Mouse (Mus musculus) hindbrain, embryonic 15.5 days (tissue): ENCODE results near the gene Amt. TPM values are rescaled to one million over a fixed set of nuclear protein-coding genes. Genes with fewer than 3 reads are reported as not detected.
"Not testable (repeated sequence)": the region's sequence is repeated elsewhere in the genome, so short reads cannot be mapped to it uniquely, and the experiment has no call there.

Experiments used
- ATAC-seq: fragments of 200-750 bp; cut with Nextera tagmentation; 2 replicates; pipeline ENCODE4 v1.8.0; 2017; ENCODE audit warnings: low read depth, moderate number of reproducible peaks, moderate TSS enrichment; ENCODE audit not compliant: low FRiP score
- H3K27ac ChIP-seq: fragments of 300-500 bp; sonication (generic); replicated peaks from 2 replicates; pipeline ENCODE4 v1.5.1; 2015; ENCODE audit warnings: mild to moderate bottlenecking, inconsistent platforms
- H3K27me3 ChIP-seq: fragments of 300-500 bp; sonication (generic); 2 replicates; pipeline ENCODE4 v1.6.1; 2015; ENCODE audit warnings: control low read depth, inconsistent platforms
- H3K36me3 ChIP-seq: fragments of 300-500 bp; sonication (generic); 2 replicates; pipeline ENCODE4 v1.6.1; 2015; ENCODE audit warnings: control low read depth, inconsistent platforms
- H3K4me1 ChIP-seq: fragments of 300-500 bp; sonication (generic); replicated peaks from 2 replicates; pipeline ENCODE4 v1.6.1; 2015; ENCODE audit warnings: control low read depth, inconsistent platforms
- H3K4me2 ChIP-seq: fragments of 300-500 bp; sonication (generic); 2 replicates; pipeline ENCODE4 v1.6.1; 2015; ENCODE audit warnings: moderate library complexity, mild to moderate bottlenecking, inconsistent platforms
- H3K4me3 ChIP-seq: fragments of 300-500 bp; sonication (generic); 2 replicates; pipeline ENCODE4 v1.5.1; 2015; ENCODE audit warnings: mild to moderate bottlenecking, inconsistent platforms
- H3K9ac ChIP-seq: fragments of 300-500 bp; sonication (generic); 2 replicates; pipeline ENCODE4 v1.6.1; 2015; ENCODE audit warnings: inconsistent platforms
- H3K9me3 ChIP-seq: fragments of 300-500 bp; sonication (generic); 2 replicates; pipeline ENCODE4 v1.6.1; 2016; ENCODE audit warnings: control low read depth, inconsistent platforms
- WGBS: fragments of 180-500 bp; shearing (Covaris S2); methylation state at CpG from one replicate; pipeline ENCODE4 v1.1.7; 2015; 5-methylcytosine and 5-hydroxymethylcytosine counted together
- polyA plus RNA-seq: library from polyadenylated mRNA; unstranded; fragments of >200 nt; fragmentation: Nextera tagmentation; extraction: Ambion mirVana; gene quantifications from 2 replicates; pipeline ENCODE4 v1.2.1, GENCODE M21; 2015

Gene Amt
- polyA plus RNA-seq, 1 experiment from 2014 or later, result 28.3 TPM

- no peak overlapping the region for H3K27ac ChIP-seq
- ATAC-seq, result no peak
- H3K9ac ChIP-seq, result no peak overlapping the region
- no peak overlapping the region for H3K4me3 ChIP-seq
- 77% methylated on average over 7 of the region's 7 CpGs for WGBS
- H3K4me1 ChIP-seq, result peaks cover 8% of the 10 kb centered on the region
- H3K9me3 ChIP-seq, result no peaks in the 10 kb centered on the region
- no peaks in the 10 kb centered on the region for H3K27me3 ChIP-seq
- no peaks in the 10 kb centered on the region for H3K36me3 ChIP-seq
- H3K4me2 ChIP-seq, result no peak overlapping the region
Measured at GRCm38 (mm10) chr9:108267691-108268090, 29.0 kb upstream of the Amt start.

- H3K36me3 ChIP-seq, ATAC-seq, H3K9me3 ChIP-seq, H3K4me3 ChIP-seq, H3K4me2 ChIP-seq, H3K27me3 ChIP-seq, H3K27ac ChIP-seq, H3K9ac ChIP-seq, H3K4me1 ChIP-seq: not testable (repeated sequence)
- 88% methylated on average over 6 of the region's 7 CpGs for WGBS
Measured at GRCm38 (mm10) chr9:108268701-108269100, 28.0 kb upstream of the Amt start.

GRCm38 (mm10) chr9:108271941-108272340, 24.7 kb upstream of the Amt start:
- Histone ChIP-seq H3K9me3 (no peaks in the 10 kb centered on the region), H3K4me3 (no peak overlapping the region), H3K27me3 (no peaks in the 10 kb centered on the region), H3K4me1 (no peaks in the 10 kb centered on the region), H3K4me2 (no peak overlapping the region), H3K9ac (no peak overlapping the region), H3K27ac (no peak overlapping the region), H3K36me3 (no peaks in the 10 kb centered on the region)
- ATAC-seq, result no peak
- 48% methylated on average over 2 of the region's 2 CpGs for WGBS

- Histone ChIP-seq H3K4me2 (no peak overlapping the region), H3K9me3 (no peaks in the 10 kb centered on the region), H3K36me3 (no peaks in the 10 kb centered on the region), H3K4me1 (no peaks in the 10 kb centered on the region), H3K9ac (no peak overlapping the region), H3K4me3 (no peak overlapping the region), H3K27ac (no peak overlapping the region), H3K27me3 (no peaks in the 10 kb centered on the region)
- ATAC-seq, result no peak
- WGBS, result 76% methylated on average over 5 of the region's 5 CpGs
Measured at GRCm38 (mm10) chr9:108272691-108273090, 24.0 kb upstream of the Amt start.

GRCm38 (mm10) chr9:108273485-108273884, 23.2 kb upstream of the Amt start:
- Histone ChIP-seq H3K27ac (no peak overlapping the region), H3K36me3 (no peaks in the 10 kb centered on the region), H3K4me3 (no peak overlapping the region), H3K27me3 (no peaks in the 10 kb centered on the region), H3K4me2 (no peak overlapping the region), H3K9ac (no peak overlapping the region), H3K9me3 (no peaks in the 10 kb centered on the region), H3K4me1 (no peaks in the 10 kb centered on the region)
- ATAC-seq, result no peak
- WGBS, result 72% methylated on average over 4 of the region's 4 CpGs

GRCm38 (mm10) chr9:108274476-108275330, 21.9 kb upstream of the Amt start:
- Histone ChIP-seq H3K4me2 (no peak overlapping the region), H3K9me3 (no peaks in the 10 kb centered on the region), H3K4me1 (no peaks in the 10 kb centered on the region), H3K27ac (no peak overlapping the region), H3K36me3 (no peaks in the 10 kb centered on the region), H3K4me3 (no peak overlapping the region), H3K9ac (no peak overlapping the region), H3K27me3 (no peaks in the 10 kb centered on the region)
- WGBS, result 82% methylated on average over 5 of the region's 5 CpGs
- no peak for ATAC-seq

GRCm38 (mm10) chr9:108275331-108275659, 21.4 kb upstream of the Amt start:
- ATAC-seq, result no peak
- no peaks in the 10 kb centered on the region for H3K9me3 ChIP-seq
- no peak overlapping the region for H3K4me3 ChIP-seq
- no peak overlapping the region for H3K9ac ChIP-seq
- 65% methylated on average over 6 of the region's 6 CpGs for WGBS
- no peaks in the 10 kb centered on the region for H3K36me3 ChIP-seq
- no peaks in the 10 kb centered on the region for H3K27me3 ChIP-seq
- no peak overlapping the region for H3K27ac ChIP-seq
- no peaks in the 10 kb centered on the region for H3K4me1 ChIP-seq
- H3K4me2 ChIP-seq, result no peak overlapping the region

- H3K27ac ChIP-seq, result no peak overlapping the region
- no peak overlapping the region for H3K4me3 ChIP-seq
- no peaks in the 10 kb centered on the region for H3K9me3 ChIP-seq
- 67% methylated on average over 10 of the region's 10 CpGs for WGBS
- H3K9ac ChIP-seq, result no peak overlapping the region
- H3K27me3 ChIP-seq, result no peaks in the 10 kb centered on the region
- no peak overlapping the region for H3K4me2 ChIP-seq
- ATAC-seq, result no peak
- H3K36me3 ChIP-seq, result no peaks in the 10 kb centered on the region
- H3K4me1 ChIP-seq, result no peaks in the 10 kb centered on the region
Measured at GRCm38 (mm10) chr9:108278697-108279450, 17.8 kb upstream of the Amt start.

- no peak overlapping the region for H3K4me3 ChIP-seq
- H3K9ac ChIP-seq, result no peak overlapping the region
- H3K36me3 ChIP-seq, result no peaks in the 10 kb centered on the region
- WGBS, result 40% methylated on average over 8 of the region's 8 CpGs
- ATAC-seq, result peak; percentile 65; the same call in 1 of the 2 replicates
- H3K4me1 ChIP-seq, result no peaks in the 10 kb centered on the region
- H3K4me2 ChIP-seq, result no peak overlapping the region
- H3K27me3 ChIP-seq, result no peaks in the 10 kb centered on the region
- H3K9me3 ChIP-seq, result no peaks in the 10 kb centered on the region
- H3K27ac ChIP-seq, result no peak overlapping the region
Measured at GRCm38 (mm10) chr9:108280071-108280828, 16.4 kb upstream of the Amt start.

- H3K27ac ChIP-seq, result no peak overlapping the region
- no peak overlapping the region for H3K4me3 ChIP-seq
- peak; percentile 81; the same call in 1 of the 2 replicates for ATAC-seq
- H3K27me3 ChIP-seq, result no peaks in the 10 kb centered on the region
- H3K4me2 ChIP-seq, result no peak overlapping the region
- WGBS, result 11% methylated on average over 6 of the region's 6 CpGs
- H3K9ac ChIP-seq, result no peak overlapping the region
- H3K36me3 ChIP-seq, result no peaks in the 10 kb centered on the region
- H3K9me3 ChIP-seq, result no peaks in the 10 kb centered on the region
- no peaks in the 10 kb centered on the region for H3K4me1 ChIP-seq
Measured at GRCm38 (mm10) chr9:108284410-108284809, 12.2 kb upstream of the Amt start.

- not testable (repeated sequence) for ATAC-seq, H3K9ac ChIP-seq, H3K36me3 ChIP-seq, H3K27ac ChIP-seq, H3K4me2 ChIP-seq, H3K9me3 ChIP-seq, H3K4me3 ChIP-seq, H3K27me3 ChIP-seq
- 79% methylated on average over 6 of the region's 6 CpGs for WGBS
- peaks cover 14% of the 10 kb centered on the region for H3K4me1 ChIP-seq
Measured at GRCm38 (mm10) chr9:108287526-108288238, 9.0 kb upstream of the Amt start.
